Mouse (Mus musculus) T-helper 1 cell (primary cell): Measurements from ENCODE around the gene Gimap3.

Experiments
- in situ Hi-C: fragments of 300-600 bp; cut with MboI, MseI; formaldehyde crosslinking; loops from one replicate; pipeline ENCODE4 v1.15.1; 2025; ENCODE audit warnings: high pct_unique_total_duplicates

The Gimap3 gene

GRCm38 (mm10) chr6:48742422-48743351, 28.0 kb downstream of the Gimap3 start:
- in situ Hi-C loops, result loop anchor here (5.0 kb wide), 1 partner anchor 95 kb away; the partner anchor contains the start of gene Gimap8

- in situ Hi-C loops, result loop anchor here (5.0 kb wide), 1 partner anchor 94 kb away; the partner anchor contains the start of gene Gimap8
Observed at GRCm38 (mm10) chr6:48741711-48742206, 28.9 kb downstream of the Gimap3 start.

GRCm38 (mm10) chr6:48741273-48741672, 29.4 kb downstream of the Gimap3 start:
- in situ Hi-C loops, result loop anchor here (5.0 kb wide), 1 partner anchor 94 kb away; the partner anchor contains the start of gene Gimap8

GRCm38 (mm10) chr6:48740501-48741169, 30.0 kb downstream of the Gimap3 start:
- in situ Hi-C loops, result loop anchor here (5.0 kb wide), 1 partner anchor 93 kb away; the partner anchor contains the start of gene Gimap8

GRCm38 (mm10) chr6:48739780-48740055, 30.9 kb downstream of the Gimap3 start:
- in situ Hi-C loops, result loop anchor here (5.0 kb wide), 1 partner anchor 92 kb away; the partner anchor contains the start of gene Gimap8

GRCm38 (mm10) chr6:48738961-48739779, 31.5 kb downstream of the Gimap3 start, which contains the start of gene Gimap1:
Gene Gimap1 (plus strand): TSS chr6:48739054.
- in situ Hi-C loops, result no loop called here

GRCm38 (mm10) chr6:48737688-48738087, 33.0 kb downstream of the Gimap3 start:
- in situ Hi-C loops, result no loop called here

- in situ Hi-C loops, result no loop called here
Observed at GRCm38 (mm10) chr6:48737053-48737452, 33.6 kb downstream of the Gimap3 start.

- in situ Hi-C loops, result no loop called here
Observed at GRCm38 (mm10) chr6:48733660-48734059, 37.0 kb downstream of the Gimap3 start.

- in situ Hi-C loops, result no loop called here
Observed at GRCm38 (mm10) chr6:48732864-48733304, 37.8 kb downstream of the Gimap3 start.

GRCm38 (mm10) chr6:48727761-48728160, 42.9 kb downstream of the Gimap3 start:
- in situ Hi-C loops, result no loop called here

GRCm38 (mm10) chr6:48725476-48725875, 45.2 kb downstream of the Gimap3 start:
- in situ Hi-C loops, result no loop called here

- in situ Hi-C loops, result loop anchor here (25.0 kb wide), 2 partner anchors 961 to 1061 kb away; no protein-coding TSS in a partner anchor
Observed at GRCm38 (mm10) chr6:48723468-48723867, 47.2 kb downstream of the Gimap3 start.

GRCm38 (mm10) chr6:48720326-48720725, 50.3 kb downstream of the Gimap3 start:
- in situ Hi-C loops, result loop anchor here (25.0 kb wide), 2 partner anchors 958 to 1058 kb away; no protein-coding TSS in a partner anchor

GRCm38 (mm10) chr6:48718455-48718854, 52.2 kb downstream of the Gimap3 start, which contains the start of the genes Gm28053 and Gimap7:
Gene Gm28053 (plus strand): TSS chr6:48718607.
Gene Gimap7 (plus strand): TSS chr6:48718621.
- in situ Hi-C loops, result loop anchor here (25.0 kb wide), 2 partner anchors 956 to 1056 kb away; no protein-coding TSS in a partner anchor
